Mouse (Mus musculus): ENCODE results near the gene Cd300lf. TPM values are rescaled to one million over a fixed set of nuclear protein-coding genes. Genes with fewer than 3 reads are reported as not detected.

Gene Cd300lf
- total RNA-seq, 2 experiments from 2014 or later = 0.69 to 1.0 TPM

GRCm38 (mm10) chr11:115077436-115077835, 56.4 kb downstream of the Cd300lf start:
- DNase-seq = no peak

- no peak for DNase-seq
Measured at GRCm38 (mm10) chr11:115075859-115076258, 57.9 kb downstream of the Cd300lf start.

GRCm38 (mm10) chr11:115075407-115075806, 58.4 kb downstream of the Cd300lf start:
- no peak for DNase-seq

- DNase-seq = no peak
Measured at GRCm38 (mm10) chr11:115073002-115073401, 60.8 kb downstream of the Cd300lf start.

- DNase-seq = peak; percentile 80 to 83
Measured at GRCm38 (mm10) chr11:115071631-115072294, 62.0 kb downstream of the Cd300lf start.

- no peak for DNase-seq
Measured at GRCm38 (mm10) chr11:115071015-115071551, 62.7 kb downstream of the Cd300lf start.

- no peak for DNase-seq
Measured at GRCm38 (mm10) chr11:115066768-115067167, 67.0 kb downstream of the Cd300lf start.

Other genes starting within 250 kb of the Cd300lf start
- gene Cd300a, start 244.0 kb downstream of the Cd300lf start, total RNA-seq (2021) = 1 to 10 TPM; 1.4 to 2.4 TPM
- 1 to 10 TPM in 1 of 2 experiments, under 1 TPM in 1; 0.89 to 1.5 TPM for gene Cd300lb, start 199.6 kb downstream of the Cd300lf start, total RNA-seq (2021)
- gene Cd300c, start 164.8 kb downstream of the Cd300lf start, total RNA-seq (2021) = not detected
- gene Cd300ld, start 144.1 kb downstream of the Cd300lf start, total RNA-seq (2021) = 1 to 10 TPM; 1.1 TPM
- gene Cd300c2, start 132.1 kb downstream of the Cd300lf start, total RNA-seq (2021) = 1 to 10 TPM; 3.0 to 5.5 TPM
- gene Cd300ld2, start 117.8 kb downstream of the Cd300lf start, total RNA-seq (2021) = not detected
- under 1 TPM in 1 of 2 experiments, not detected in 1; 0.63 TPM for gene Cd300ld4, start 107.0 kb downstream of the Cd300lf start, total RNA-seq (2021)
- gene Cd300ld5, start 96.2 kb downstream of the Cd300lf start, total RNA-seq (2021) = 1 to 10 TPM; 5.3 to 8.1 TPM
- 1 to 10 TPM; 1.6 to 5.3 TPM for gene Cd300ld3, start 85.6 kb downstream of the Cd300lf start, total RNA-seq (2021)
- gene Cd300e, start 71.8 kb downstream of the Cd300lf start, total RNA-seq (2021) = under 1 TPM; 0.26 to 0.43 TPM
- gene Rab37, start 42.6 kb downstream of the Cd300lf start, total RNA-seq (2021) = under 1 TPM; 0.56 TPM
- 10 to 100 TPM; 18.1 to 20.3 TPM for gene Slc9a3r1, start 29.3 kb upstream of the Cd300lf start, total RNA-seq (2021)
- 10 to 100 TPM; 19.9 to 23.2 TPM for gene Tmem104, start 53.5 kb upstream of the Cd300lf start, total RNA-seq (2021)
- gene Nat9, start 53.9 kb upstream of the Cd300lf start, total RNA-seq (2021) = 10 to 100 TPM; 26.7 to 29.4 TPM
- gene Grin2c, start 133.3 kb upstream of the Cd300lf start, total RNA-seq (2021) = 1 to 10 TPM; 1.7 to 4.6 TPM
- gene Fdxr, start 143.1 kb upstream of the Cd300lf start, total RNA-seq (2021) = 1,000 to 10,000 TPM; 1,168 to 1,492 TPM
- gene Fads6, start 163.7 kb upstream of the Cd300lf start, total RNA-seq (2021) = 10 to 100 TPM; 47.5 to 75.9 TPM
- not detected for gene Otop2, start 173.2 kb upstream of the Cd300lf start, total RNA-seq (2021)
- gene Ush1g, start 188.0 kb upstream of the Cd300lf start, total RNA-seq (2021) = under 1 TPM; 0.40 to 0.49 TPM
- gene Otop3, start 200.7 kb upstream of the Cd300lf start, total RNA-seq (2021) = not detected
- 10 to 100 TPM; 16.2 to 38.1 TPM for gene Hid1, start 233.8 kb upstream of the Cd300lf start, total RNA-seq (2021)
- 100 to 1,000 TPM in 1 of 2 experiments, 10 to 100 TPM in 1; 82.1 to 136 TPM for gene Cdr2l, start 247.9 kb upstream of the Cd300lf start, total RNA-seq (2021)

All from adrenal gland, postnatal 36 days (tissue).